Mouse (Mus musculus) erythroblast, embryonic 14.5 days (primary cell): Measurements from ENCODE around the gene Cpa1.

Experiments
- GATA1 ChIP-seq: IDR thresholded peaks from 2 replicates; pipeline ENCODE4 v1.6.1; 2012; ENCODE audit warnings: low read length, inconsistent platforms, mixed read lengths
- TAL1 ChIP-seq: IDR thresholded peaks from 3 replicates; pipeline ENCODE4 v1.6.1; 2012; ENCODE audit warnings: low read length, inconsistent platforms, mixed read lengths

GRCm38 (mm10) chr6:30692826-30693225 lies 53.8 kb downstream of the Cpa1 start:
- TF ChIP-seq TAL1 (no peak), GATA1 (no peak)
